Mouse (Mus musculus): ENCODE data around the gene Trip6. TPM values are rescaled to one million over a fixed set of nuclear protein-coding genes. Genes with fewer than 3 reads are reported as not detected.
A peak's percentile ranks its signal among the peaks of the same experiment; 100 is the strongest.

Trip6 gene
- polyA plus RNA-seq (2012; rRNA removed) (6.7 and 7.2 TPM in 2 replicates), polyA plus RNA-seq (2014; fragmentation: Nextera tagmentation; extraction: Ambion mirVana) (4.9 and 6.4 TPM in 2 replicates)

- WGBS (ENCODE audit: insufficient replicate concordance): 31% methylated on average over 30 of the region's 30 CpGs
- H3K27ac ChIP-seq: no peak within 1 kb of the TSS
Observed at GRCm38 (mm10) chr5:137314193-137315083, at the start of gene Trip6. Trip6 (minus strand) TSS chr5:137314404.

GRCm38 (mm10) chr5:137358382-137358781, 44.2 kb upstream of the Trip6 start:
- TF ChIP-seq CTCF (IDR thresholded peaks at IDR 0.05; ENCODE audit: low read depth) (peak; percentile 57), EP300 (IDR thresholded peaks at IDR 0.05; ENCODE audit: low read depth) (no peak)
- Histone ChIP-seq H3K36me3 (replicated peaks; ENCODE audit: control insufficient read depth, insufficient read depth, low read depth) (peaks cover 2% of the 10 kb centered on the region; the same call in 1 of the 2 replicates), H3K9ac (replicated peaks) (no peak overlapping the region), H3K9me3 (ENCODE audit: control insufficient read depth, low read length) (no peaks in the 10 kb centered on the region), H3K27me3 (ENCODE audit: control insufficient read depth, insufficient read depth, low read length) (no peaks in the 10 kb centered on the region), H3K27ac (no peak overlapping the region), H3K4me3 (ENCODE audit: insufficient read depth in 1 of 2, low read depth in 2 of 2, low read length in 2 of 2) (no peak overlapping the region), H3K4me1 (replicated peaks; ENCODE audit: control insufficient read depth in 2 of 2, insufficient read depth in 2 of 2, low read length in 1 of 2) (no peaks in the 10 kb centered on the region), H3K4me2 (ENCODE audit: low read depth) (no peak overlapping the region)
- ATAC-seq (ENCODE audit: insufficient read depth) (no peak), DNase-seq (ENCODE audit: low read depth in 3 of 3, low spot score in 3 of 3) (no peak)
- 31% methylated on average over 7 of the region's 7 CpGs for WGBS (ENCODE audit: insufficient replicate concordance)

More at GRCm38 (mm10) chr5:137314193-137315083, at the start of gene Trip6:
- H3K9ac ChIP-seq (replicated peaks): peak within 1 kb of the TSS; percentile 67
- peak within 1 kb of the TSS; percentile 54 to 62 for H3K4me3 ChIP-seq (ENCODE audit: insufficient read depth in 1 of 2, low read depth in 2 of 2, low read length in 2 of 2)
- 0 out of 2 replicates have a peak, but pooled peaks have one; percentile 12 for TF ChIP-seq CTCF (IDR thresholded peaks at IDR 0.05; ENCODE audit: low read depth)
- TF ChIP-seq EP300 (IDR thresholded peaks at IDR 0.05; ENCODE audit: low read depth): no peak
- ATAC-seq (ENCODE audit: insufficient read depth) (peak; percentile 52), DNase-seq (ENCODE audit: low read depth in 3 of 3, low spot score in 3 of 3) (peak in 1 of 3 experiments; percentile 55)
- H3K36me3 ChIP-seq (replicated peaks; ENCODE audit: control insufficient read depth, insufficient read depth, low read depth): peaks cover under 1% of the 10 kb centered on the region; the same call in 1 of the 2 replicates
- H3K4me1 ChIP-seq (replicated peaks; ENCODE audit: control insufficient read depth in 2 of 2, insufficient read depth in 2 of 2, low read length in 1 of 2): peaks cover 6 to 15% of the 10 kb centered on the region in 2 experiments
- H3K4me2 ChIP-seq (ENCODE audit: low read depth): peak within 1 kb of the TSS; percentile 80
- no peaks in the 10 kb centered on the region for H3K9me3 ChIP-seq (ENCODE audit: control insufficient read depth, low read length)
- no peaks in the 10 kb centered on the region for H3K27me3 ChIP-seq (ENCODE audit: control insufficient read depth, insufficient read depth, low read length)

- no peaks in the 10 kb centered on the region for H3K36me3 ChIP-seq (replicated peaks; ENCODE audit: control insufficient read depth, insufficient read depth, low read depth)
- H3K27me3 ChIP-seq (ENCODE audit: control insufficient read depth, insufficient read depth, low read length): peaks cover 26% of the 10 kb centered on the region
- no peaks in the 10 kb centered on the region for H3K4me1 ChIP-seq (replicated peaks; ENCODE audit: control insufficient read depth in 2 of 2, insufficient read depth in 2 of 2, low read length in 1 of 2)
- H3K9me3 ChIP-seq (ENCODE audit: control insufficient read depth, low read length): no peaks in the 10 kb centered on the region
- H3K27ac ChIP-seq: no peak overlapping the region
- no peak for ATAC-seq (ENCODE audit: insufficient read depth)
- H3K4me2 ChIP-seq (ENCODE audit: low read depth): no peak overlapping the region
- 59% methylated on average over 17 of the region's 17 CpGs for WGBS (ENCODE audit: insufficient replicate concordance)
- DNase-seq (ENCODE audit: low read depth in 3 of 3, low spot score in 3 of 3): no peak
- H3K9ac ChIP-seq (replicated peaks): no peak overlapping the region
- TF ChIP-seq CTCF (IDR thresholded peaks at IDR 0.05; ENCODE audit: low read depth): no peak
- TF ChIP-seq EP300 (IDR thresholded peaks at IDR 0.05; ENCODE audit: low read depth): no peak
- H3K4me3 ChIP-seq (ENCODE audit: insufficient read depth in 1 of 2, low read depth in 2 of 2, low read length in 2 of 2): no peak overlapping the region
Observed at GRCm38 (mm10) chr5:137354091-137354490, 39.9 kb upstream of the Trip6 start.

GRCm38 (mm10) chr5:137352011-137352975, 38.1 kb upstream of the Trip6 start:
- Histone ChIP-seq H3K9me3 (ENCODE audit: control insufficient read depth, low read length) (no peaks in the 10 kb centered on the region), H3K36me3 (replicated peaks; ENCODE audit: control insufficient read depth, insufficient read depth, low read depth) (no peaks in the 10 kb centered on the region), H3K9ac (replicated peaks) (no peak overlapping the region; the same call in 1 of the 2 replicates), H3K4me3 (ENCODE audit: insufficient read depth in 1 of 2, low read depth in 2 of 2, low read length in 2 of 2) (peak overlapping the region; percentile 47 to 52), H3K4me2 (ENCODE audit: low read depth) (peak overlapping the region; percentile 48), H3K27ac (no peak overlapping the region), H3K27me3 (ENCODE audit: control insufficient read depth, insufficient read depth, low read length) (peaks cover 39% of the 10 kb centered on the region), H3K4me1 (replicated peaks; ENCODE audit: control insufficient read depth in 2 of 2, insufficient read depth in 2 of 2, low read length in 1 of 2) (no peaks in the 10 kb centered on the region; a peak in 1 of 4 replicates)
- 32% methylated on average over 15 of the region's 16 CpGs for WGBS (ENCODE audit: insufficient replicate concordance)
- TF ChIP-seq CTCF (IDR thresholded peaks at IDR 0.05; ENCODE audit: low read depth): no peak
- no peak for DNase-seq (ENCODE audit: low read depth in 3 of 3, low spot score in 3 of 3)
- ATAC-seq (ENCODE audit: insufficient read depth): no peak
